Mouse (Mus musculus): ENCODE data around the gene Mrvi1.

DNA sequence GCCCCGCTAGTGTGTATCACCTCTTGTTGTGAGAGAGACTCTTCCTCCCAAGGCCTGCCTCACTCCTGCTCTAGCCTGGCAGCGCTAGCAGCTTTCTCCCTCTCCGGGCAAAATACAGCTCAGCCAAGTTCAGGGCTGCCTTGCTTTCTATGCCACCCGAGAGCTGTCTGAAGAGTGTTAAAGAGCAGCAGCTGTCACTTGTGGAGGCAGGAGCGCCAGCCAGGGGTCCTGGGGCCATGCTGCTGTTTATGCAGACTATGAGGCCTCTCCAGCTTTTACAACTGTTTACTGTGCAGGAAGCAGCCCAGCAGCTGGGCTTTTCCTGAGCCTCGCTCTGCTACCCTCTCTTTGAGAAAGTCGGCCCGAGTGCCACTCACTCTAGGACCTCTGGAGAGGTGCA, 1.2 kb downstream of the Mrvi1 start:
- TF ChIP-seq CHD2 (IDR thresholded peaks at IDR 0.05; ENCODE audit: low read depth, low read length) (no peak), ZNF384 (IDR thresholded peaks at IDR 0.05; ENCODE audit: low read depth, low read length) (no peak)
